Mouse (Mus musculus) olfactory bulb, adult 2 months (tissue): ENCODE data around the gene Tmtc4.

Experiments
- CTCF ChIP-seq: fragments of 200-500 bp; IDR thresholded peaks from 2 replicates; pipeline ENCODE4 v1.5.1; 2012; ENCODE audit warnings: low read depth, mild to moderate bottlenecking, low read length, moderate library complexity; ENCODE audit not compliant: insufficient read depth
- POLR2A ChIP-seq: fragments of 200-500 bp; IDR thresholded peaks from 2 replicates; pipeline ENCODE4 v1.6.1; 2012; ENCODE audit warnings: mild to moderate bottlenecking, low read depth, low read length, moderate library complexity; ENCODE audit not compliant: insufficient read depth

DNA sequence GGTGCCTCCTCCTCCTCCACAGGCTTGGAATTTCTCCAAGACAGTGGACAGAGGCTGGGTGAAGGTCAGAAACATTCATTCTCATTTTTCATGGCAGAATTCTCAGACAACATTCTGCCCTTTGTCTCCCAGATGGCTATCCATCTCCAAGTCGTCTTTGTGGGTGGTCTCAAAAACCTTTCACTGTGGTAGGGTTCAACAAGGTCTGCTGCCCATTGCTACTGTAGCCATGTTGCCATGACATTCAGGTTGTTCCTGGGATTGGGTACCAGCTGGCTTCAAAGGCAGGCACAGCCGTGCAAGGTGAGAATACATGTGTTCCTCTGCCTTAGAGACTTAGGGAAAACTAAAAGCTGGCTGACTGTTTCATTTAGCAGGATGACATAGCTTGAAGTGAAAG is 44.0 kb upstream of the Tmtc4 start:
- TF ChIP-seq CTCF (no peak), POLR2A (no peak)
